Mouse (Mus musculus): Measurements from ENCODE around the gene Smtnl2.

GRCm38 (mm10) chr11:72395652-72396051 lies 15.9 kb downstream of the Smtnl2 start:
- no peak for TF ChIP-seq POLR2A (IDR thresholded peaks at IDR 0.05; ENCODE audit: extremely low read depth, insufficient read depth, low read length)
- no peak for TF ChIP-seq CTCF (IDR thresholded peaks at IDR 0.05; ENCODE audit: low read depth, low read length)
